Mouse (Mus musculus): ENCODE data around the gene Setd6. TPM values are rescaled to one million over a fixed set of nuclear protein-coding genes. Genes with fewer than 3 reads are reported as not detected.

Setd6 gene
- polyA plus RNA-seq, 1 experiment: 22.8 TPM

GRCm38 (mm10) chr8:95701809-95702208, 13.9 kb upstream of the Setd6 start:
- TF ChIP-seq GATA1 (IDR thresholded peaks at IDR 0.05; ENCODE audit: low read length): no peak

- no peak for TF ChIP-seq GATA1 (IDR thresholded peaks at IDR 0.05; ENCODE audit: low read length)
These were observed 12.9 kb upstream of the Setd6 start for GRCm38 (mm10) chr8:95702480-95703446.

GRCm38 (mm10) chr8:95703461-95704260, 12.0 kb upstream of the Setd6 start:
- no peak for TF ChIP-seq GATA1 (IDR thresholded peaks at IDR 0.05; ENCODE audit: low read length)

- no peak for TF ChIP-seq GATA1 (IDR thresholded peaks at IDR 0.05; ENCODE audit: low read length)
These were observed 11.1 kb upstream of the Setd6 start for GRCm38 (mm10) chr8:95704538-95704937.

- TF ChIP-seq GATA1 (IDR thresholded peaks at IDR 0.05; ENCODE audit: low read length): no peak
These were observed 6.1 kb upstream of the Setd6 start for GRCm38 (mm10) chr8:95709579-95709978.

GRCm38 (mm10) chr8:95711029-95711428, 4.7 kb upstream of the Setd6 start:
- TF ChIP-seq GATA1 (IDR thresholded peaks at IDR 0.05; ENCODE audit: low read length): no peak

- TF ChIP-seq GATA1 (IDR thresholded peaks at IDR 0.05; ENCODE audit: low read length): no peak
These were observed 3.3 kb upstream of the Setd6 start for GRCm38 (mm10) chr8:95712395-95712794.

GRCm38 (mm10) chr8:95713100-95714010, 2.3 kb upstream of the Setd6 start:
- TF ChIP-seq GATA1 (IDR thresholded peaks at IDR 0.05; ENCODE audit: low read length): no peak

- TF ChIP-seq GATA1 (IDR thresholded peaks at IDR 0.05; ENCODE audit: low read length): no peak
These were observed 1.3 kb upstream of the Setd6 start for GRCm38 (mm10) chr8:95714367-95714766.

- no peak for TF ChIP-seq GATA1 (IDR thresholded peaks at IDR 0.05; ENCODE audit: low read length)
These were observed 756 bp upstream of the Setd6 start for GRCm38 (mm10) chr8:95714837-95715413.

GRCm38 (mm10) chr8:95716546-95717335, 1.1 kb downstream of the Setd6 start:
- TF ChIP-seq GATA1 (IDR thresholded peaks at IDR 0.05; ENCODE audit: low read length): no peak

GRCm38 (mm10) chr8:95727625-95728024, 11.9 kb downstream of the Setd6 start:
- TF ChIP-seq GATA1 (IDR thresholded peaks at IDR 0.05; ENCODE audit: low read length): no peak

- no peak for TF ChIP-seq GATA1 (IDR thresholded peaks at IDR 0.05; ENCODE audit: low read length)
These were observed 22.9 kb downstream of the Setd6 start for GRCm38 (mm10) chr8:95738596-95738995.

GRCm38 (mm10) chr8:95741732-95742131, 26.1 kb downstream of the Setd6 start:
- no peak for TF ChIP-seq GATA1 (IDR thresholded peaks at IDR 0.05; ENCODE audit: low read length)

All from G1E-ER4 (cell line).